Mouse (Mus musculus): ENCODE results near the gene Mxra7. TPM values are rescaled to one million over a fixed set of nuclear protein-coding genes. Genes with fewer than 3 reads are reported as not detected.

The Mxra7 gene
- polyA plus RNA-seq, 1 experiment: 6.3 TPM

- DNase-seq (ENCODE audit: low read depth, low spot score): no peak
- 40% methylated on average over 10 of the region's 10 CpGs for WGBS
Observed at GRCm38 (mm10) chr11:116822215-116822614, 5.6 kb downstream of the Mxra7 start.

GRCm38 (mm10) chr11:116821057-116821940 is 6.5 kb downstream of the Mxra7 start:
- WGBS: 74% methylated on average over 13 of the region's 13 CpGs
- DNase-seq (ENCODE audit: low read depth, low spot score): no peak

GRCm38 (mm10) chr11:116819932-116820593 is 7.8 kb downstream of the Mxra7 start:
- 60% methylated on average over 5 of the region's 5 CpGs for WGBS
- DNase-seq (ENCODE audit: low read depth, low spot score): no peak

GRCm38 (mm10) chr11:116818722-116819121 is 9.1 kb downstream of the Mxra7 start:
- peak; percentile 45 for DNase-seq (ENCODE audit: low read depth, low spot score)
- WGBS: 19% methylated on average over 8 of the region's 8 CpGs

- WGBS: 95% methylated on average over 5 of the region's 5 CpGs
Observed at GRCm38 (mm10) chr11:116817567-116817966, 10.3 kb downstream of the Mxra7 start.

GRCm38 (mm10) chr11:116816769-116817168 is 11.1 kb downstream of the Mxra7 start:
- no peak for DNase-seq (ENCODE audit: low read depth, low spot score)
- 70% methylated on average over 5 of the region's 5 CpGs for WGBS

More at GRCm38 (mm10) chr11:116817567-116817966, 10.3 kb downstream of the Mxra7 start:
- DNase-seq (ENCODE audit: low read depth, low spot score): no peak

GRCm38 (mm10) chr11:116814884-116815415 is 12.9 kb downstream of the Mxra7 start:
- WGBS: 69% methylated on average over 7 of the region's 7 CpGs

GRCm38 (mm10) chr11:116814076-116814883 is 13.6 kb downstream of the Mxra7 start:
- WGBS: 33% methylated on average over 20 of the region's 20 CpGs
- no peak for DNase-seq (ENCODE audit: low read depth, low spot score)

More at GRCm38 (mm10) chr11:116814884-116815415, 12.9 kb downstream of the Mxra7 start:
- no peak for DNase-seq (ENCODE audit: low read depth, low spot score)

- 91% methylated on average over 13 of the region's 13 CpGs for WGBS
- no peak for DNase-seq (ENCODE audit: low read depth, low spot score)
Observed at GRCm38 (mm10) chr11:116813610-116814009, 14.2 kb downstream of the Mxra7 start.

GRCm38 (mm10) chr11:116812793-116813529 is 14.9 kb downstream of the Mxra7 start:
- no peak for DNase-seq (ENCODE audit: low read depth, low spot score)
- 74% methylated on average over 21 of the region's 21 CpGs for WGBS

- WGBS: 50% methylated on average over 32 of the region's 32 CpGs
- no peak for DNase-seq (ENCODE audit: low read depth, low spot score)
Observed at GRCm38 (mm10) chr11:116810983-116811901, 16.6 kb downstream of the Mxra7 start.

GRCm38 (mm10) chr11:116810528-116810927 is 17.3 kb downstream of the Mxra7 start:
- no peak for DNase-seq (ENCODE audit: low read depth, low spot score)
- WGBS: 92% methylated on average over 11 of the region's 11 CpGs

GRCm38 (mm10) chr11:116809520-116809919 is 18.3 kb downstream of the Mxra7 start:
- no peak for DNase-seq (ENCODE audit: low read depth, low spot score)
- 83% methylated on average over 8 of the region's 8 CpGs for WGBS

- no peak for DNase-seq (ENCODE audit: low read depth, low spot score)
- WGBS: 87% methylated on average over 11 of the region's 11 CpGs
Observed at GRCm38 (mm10) chr11:116808811-116809395, 18.9 kb downstream of the Mxra7 start.

- WGBS: 18% methylated on average over 7 of the region's 7 CpGs
- DNase-seq (ENCODE audit: low read depth, low spot score): peak; percentile 56
Observed at GRCm38 (mm10) chr11:116807938-116808606, 19.8 kb downstream of the Mxra7 start.

- WGBS: 72% methylated on average over 3 of the region's 3 CpGs
- DNase-seq (ENCODE audit: low read depth, low spot score): no peak
Observed at GRCm38 (mm10) chr11:116807526-116807925, 20.3 kb downstream of the Mxra7 start.

GRCm38 (mm10) chr11:116807116-116807515 is 20.7 kb downstream of the Mxra7 start:
- no peak for DNase-seq (ENCODE audit: low read depth, low spot score)
- WGBS: 63% methylated on average over 7 of the region's 7 CpGs

Data from large intestine, adult 2 months (tissue).